Mouse (Mus musculus) Patski (cell line): ENCODE measurements around the gene Tas2r136. TPM values are rescaled to one million over a fixed set of nuclear protein-coding genes. Genes with fewer than 3 reads are reported as not detected.

ENCODE experiments used
- ATAC-seq: fragments of 100-300 bp; one replicate; pipeline ENCODE4 v1.8.0; 2021
- CTCF ChIA-PET: fragments of 350-600 bp; sonication (Branson Sonifier 250); formaldehyde crosslinking; loops from one replicate; lab custom pipeline; 2022; ENCODE audit warnings: inconsistent platforms; lab: Charles Lee
- POLR2A ChIA-PET: fragments of 350-600 bp; sonication (Branson Sonifier 250); formaldehyde crosslinking; loops from one replicate; lab custom pipeline; 2022; ENCODE audit warnings: antibody characterized with exemption, inconsistent platforms; lab: Charles Lee
- DNase-seq: peaks from one replicate; pipeline ENCODE4 v3.0.0-alpha.2; 2011; ENCODE audit warnings: low read depth, low spot score
- H3K27me3 ChIP-seq: fragments of 371-371 bp; one replicate; pipeline ENCODE4 v1.5.1; 2021
- CTCF ChIP-seq: fragments of 100-300 bp; IDR thresholded peaks from one replicate; pipeline ENCODE4 v1.5.1; 2021
- in situ Hi-C: fragments of 300-500 bp; cut with MboI; formaldehyde crosslinking; loops from 3 replicates; pipeline ENCODE4 v1.11.1; 2018; ENCODE audit warnings: low pct_unique_long_range_greater_than_20kb, mixed read lengths
- polyA plus RNA-seq: library from polyadenylated mRNA; unstranded; gene quantifications from one replicate; pipeline ENCODE4 v1.2.3, GENCODE M21; 2021

Gene Tas2r136
- polyA plus RNA-seq, result not detected

GRCm38 (mm10) chr6:132778062-132778461 lies at the start of gene Tas2r136:
Tas2r136 (minus strand) TSS chr6:132778162.
- H3K27me3 ChIP-seq, result no peaks in the 10 kb centered on the region
- TF ChIP-seq CTCF, result no peak
- DNase-seq, result no peak
- ATAC-seq, result no peak
- POLR2A ChIA-PET, result no interaction called here
- in situ Hi-C loops, result loop anchor here (25.0 kb wide), 1 partner anchor 209 kb away; the partner anchor contains the start of gene Tas2r109
- CTCF ChIA-PET, result no interaction called here

- TF ChIP-seq CTCF, result no peak
- no peak for DNase-seq
- CTCF ChIA-PET, result no interaction called here
- no peak for ATAC-seq
- no peaks in the 10 kb centered on the region for H3K27me3 ChIP-seq
- in situ Hi-C loops, result no loop called here
- POLR2A ChIA-PET, result no interaction called here
Measured at GRCm38 (mm10) chr6:132802518-132802917, 24.6 kb upstream of the Tas2r136 start, which contains the start of gene Tas2r117. Tas2r117 (plus strand) TSS chr6:132802818.

GRCm38 (mm10) chr6:132795393-132795792 lies 17.4 kb upstream of the Tas2r136 start:
- no peak for DNase-seq
- no peak for ATAC-seq
- CTCF ChIA-PET, result no interaction called here
- in situ Hi-C loops, result loop anchor here (25.0 kb wide), 1 partner anchor 192 kb away; the partner anchor contains the start of gene Tas2r109
- POLR2A ChIA-PET, result no interaction called here
- no peaks in the 10 kb centered on the region for H3K27me3 ChIP-seq
- TF ChIP-seq CTCF, result no peak

- ChIA-PET CTCF (no interaction called here), POLR2A (no interaction called here)
- in situ Hi-C loops, result no loop called here
- ATAC-seq (no peak), DNase-seq (no peak)
- H3K27me3 ChIP-seq, result no peaks in the 10 kb centered on the region
- TF ChIP-seq CTCF, result no peak
Measured at GRCm38 (mm10) chr6:132761831-132762230, 16.1 kb downstream of the Tas2r136 start, which contains the start of gene Tas2r102. Tas2r102 (plus strand) TSS chr6:132762131.

DNA sequence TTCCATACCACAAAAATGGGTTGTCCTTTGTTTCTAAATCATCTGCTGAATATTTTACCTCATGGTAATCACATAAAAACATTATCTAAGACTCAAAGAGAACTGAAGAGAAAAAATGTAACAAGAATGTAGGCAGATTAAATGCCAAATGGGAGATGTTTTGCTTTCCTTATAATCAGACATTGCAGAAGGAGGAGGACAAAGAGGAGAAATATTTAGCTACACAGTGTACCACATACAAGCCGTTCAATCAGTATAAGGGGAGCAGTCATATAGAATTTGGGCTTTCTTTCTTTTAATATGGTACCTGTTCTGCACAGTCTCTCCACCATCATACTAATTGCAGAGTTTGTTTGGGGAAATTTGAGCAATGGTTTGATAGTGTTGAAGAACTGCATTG lies 23.5 kb downstream of the Tas2r136 start, which contains the start of gene Tas2r124:
Gene Tas2r124, plus strand, starts transcription at position 301 of the 400 bp plus-strand sequence.
- POLR2A ChIA-PET, result no interaction called here
- no peaks in the 10 kb centered on the region for H3K27me3 ChIP-seq
- DNase-seq, result no peak
- in situ Hi-C loops, result no loop called here
- CTCF ChIA-PET, result no interaction called here
- no peak for TF ChIP-seq CTCF
- no peak for ATAC-seq

GRCm38 (mm10) chr6:132750206-132750605 lies 27.8 kb downstream of the Tas2r136 start:
- CTCF ChIA-PET, result no interaction called here
- in situ Hi-C loops, result no loop called here
- no peaks in the 10 kb centered on the region for H3K27me3 ChIP-seq
- POLR2A ChIA-PET, result interaction anchor here (0.6 kb wide), 1 partner anchor 12 kb away, joined by 3 read pairs; no protein-coding TSS in a partner anchor
- ATAC-seq, result no peak
- TF ChIP-seq CTCF, result no peak
- DNase-seq, result no peak

- in situ Hi-C loops, result no loop called here
- POLR2A ChIA-PET, result no interaction called here
- TF ChIP-seq CTCF, result no peak
- DNase-seq (no peak), ATAC-seq (no peak)
- no peaks in the 10 kb centered on the region for H3K27me3 ChIP-seq
- CTCF ChIA-PET, result no interaction called here
Measured at GRCm38 (mm10) chr6:132737935-132738334, 40.0 kb downstream of the Tas2r136 start, which contains the start of gene Tas2r115. Tas2r115 (minus strand) TSS chr6:132738035.

Other genes with a start within 250 kb of the Tas2r136 start
- gene Prh1, start 208.4 kb downstream of the Tas2r136 start, polyA plus RNA-seq, result not detected
- gene Prp2, start 182.2 kb downstream of the Tas2r136 start, polyA plus RNA-seq, result not detected
- not detected for gene A630073D07Rik, start 126.6 kb downstream of the Tas2r136 start, polyA plus RNA-seq
- not detected for gene Tas2r120, start 121.2 kb downstream of the Tas2r136 start, polyA plus RNA-seq
- not detected for gene Tas2r121, start 77.2 kb downstream of the Tas2r136 start, polyA plus RNA-seq
- not detected for gene Tas2r122, start 66.2 kb downstream of the Tas2r136 start, polyA plus RNA-seq
- gene Tas2r115, start 40.1 kb downstream of the Tas2r136 start, polyA plus RNA-seq, result not detected
- gene Tas2r124, start 23.4 kb downstream of the Tas2r136 start, polyA plus RNA-seq, result not detected
- gene Tas2r102, start 16.0 kb downstream of the Tas2r136 start, polyA plus RNA-seq, result not detected
- not detected for gene Tas2r117, start 24.7 kb upstream of the Tas2r136 start, polyA plus RNA-seq
- not detected for gene Tas2r123, start 69.0 kb upstream of the Tas2r136 start, polyA plus RNA-seq
- not detected for gene Tas2r116, start 77.3 kb upstream of the Tas2r136 start, polyA plus RNA-seq
- not detected for gene Tas2r110, start 89.8 kb upstream of the Tas2r136 start, polyA plus RNA-seq
- gene Tas2r113, start 114.8 kb upstream of the Tas2r136 start, polyA plus RNA-seq, result not detected
- gene Tas2r125, start 131.5 kb upstream of the Tas2r136 start, polyA plus RNA-seq, result not detected
- gene Tas2r129, start 172.9 kb upstream of the Tas2r136 start, polyA plus RNA-seq, result not detected
- not detected for gene Tas2r131, start 179.8 kb upstream of the Tas2r136 start, polyA plus RNA-seq
- not detected for gene Tas2r109, start 202.8 kb upstream of the Tas2r136 start, polyA plus RNA-seq